Mouse (Mus musculus) T-helper 17 cell (primary cell): ENCODE measurements around the gene Cnbp.

Experiments
- in situ Hi-C, 2 experiments: fragments of 300-600 bp; cut with MboI, MseI; formaldehyde crosslinking; loops; 1 replicate in 1 of 2; 2 replicates in 1 of 2; pipeline ENCODE4 v1.15.1; 2025; ENCODE audit warnings: high pct_unique_total_duplicates in 2 of 2

Gene Cnbp

GRCm38 (mm10) chr6:87850900-87851614 lies at the start of gene Cnbp:
TSS of gene Cnbp (minus strand) at chr6:87851106.
- in situ Hi-C loops, result no loop called here

- in situ Hi-C loops, result no loop called here
Measured at GRCm38 (mm10) chr6:87898028-87898427, 47.1 kb upstream of the Cnbp start.

- in situ Hi-C loops, result no loop called here
Measured at GRCm38 (mm10) chr6:87893931-87894330, 43.0 kb upstream of the Cnbp start.

DNA sequence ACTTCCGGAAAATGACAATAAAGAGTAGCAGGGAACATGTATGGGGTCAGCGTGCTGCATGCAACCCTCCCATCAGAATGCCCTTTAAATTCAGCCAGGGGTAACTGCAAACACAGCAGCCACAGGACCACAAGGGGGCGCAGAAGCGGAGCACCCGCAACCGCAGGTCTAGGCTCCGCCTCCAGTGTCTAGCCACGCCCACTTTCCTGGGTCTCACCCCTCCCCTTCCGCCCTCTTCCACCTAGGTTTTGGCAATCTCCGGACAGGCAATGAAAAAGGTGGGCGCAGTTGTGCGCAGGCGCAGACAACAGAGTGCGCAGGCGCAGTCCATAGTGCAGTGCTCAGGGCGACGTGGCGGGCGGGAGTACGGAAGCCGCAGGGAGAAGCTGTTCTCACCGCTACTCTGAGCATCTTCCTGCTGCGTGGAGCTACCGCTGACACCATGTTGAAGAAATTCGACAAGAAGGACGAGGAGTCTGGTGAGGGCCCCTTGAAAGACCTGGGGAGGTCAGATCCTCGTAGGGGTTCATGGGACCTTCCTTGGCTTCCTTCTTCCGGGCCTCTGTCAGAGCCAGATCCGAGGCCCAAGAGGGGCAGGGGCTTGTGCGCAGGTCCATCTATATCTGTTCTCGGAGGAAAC lies 36.8 kb upstream of the Cnbp start, which contains the start of gene Copg1:
Copg1 (plus strand) TSS at position 221 of the 640 bp plus-strand sequence.
- in situ Hi-C loops, result no loop called here

DNA sequence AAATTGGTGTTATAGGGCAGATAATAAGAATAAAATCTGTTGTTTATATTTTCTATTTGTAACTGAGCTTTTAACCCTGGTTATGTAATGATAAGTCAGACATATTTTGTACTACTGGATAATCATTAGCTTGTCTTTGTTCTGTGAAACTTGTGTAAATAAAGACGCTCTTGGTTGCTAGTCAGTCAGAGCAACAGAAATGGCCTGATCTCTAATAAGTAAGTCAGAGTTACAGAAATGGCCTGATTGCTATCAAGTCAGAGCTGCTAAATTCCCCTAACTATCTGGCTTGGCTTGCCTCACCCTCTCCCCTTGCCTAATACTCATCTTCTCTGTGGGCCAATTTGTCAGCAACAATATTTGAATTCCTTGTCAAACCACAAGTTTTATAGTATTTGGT lies 35.8 kb upstream of the Cnbp start:
- in situ Hi-C loops, result no loop called here

GRCm38 (mm10) chr6:87882816-87883215 lies 31.9 kb upstream of the Cnbp start:
- in situ Hi-C loops, result no loop called here

GRCm38 (mm10) chr6:87882221-87882620 lies 31.3 kb upstream of the Cnbp start:
- in situ Hi-C loops, result no loop called here

GRCm38 (mm10) chr6:87879628-87880027 lies 28.7 kb upstream of the Cnbp start:
- in situ Hi-C loops, result no loop called here

DNA sequence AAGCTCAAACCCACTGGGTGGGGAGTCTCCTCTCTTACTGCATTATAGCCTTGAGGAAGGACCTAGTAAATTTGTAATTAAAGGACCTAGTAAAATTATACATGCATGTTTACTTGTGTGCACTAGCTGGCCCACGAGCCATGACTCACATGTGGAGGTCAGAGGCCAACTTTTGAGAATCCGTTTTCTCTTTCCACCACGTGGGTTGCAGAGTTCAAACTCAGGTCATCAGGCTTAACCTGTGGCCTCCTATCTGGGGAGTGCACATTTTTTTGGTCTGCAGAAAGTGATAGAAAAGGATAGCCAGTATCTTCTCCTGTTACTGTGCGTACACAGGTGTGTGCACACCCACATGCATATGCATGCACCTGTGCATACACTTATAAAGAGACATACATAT lies 28.1 kb upstream of the Cnbp start:
- in situ Hi-C loops, result no loop called here

DNA sequence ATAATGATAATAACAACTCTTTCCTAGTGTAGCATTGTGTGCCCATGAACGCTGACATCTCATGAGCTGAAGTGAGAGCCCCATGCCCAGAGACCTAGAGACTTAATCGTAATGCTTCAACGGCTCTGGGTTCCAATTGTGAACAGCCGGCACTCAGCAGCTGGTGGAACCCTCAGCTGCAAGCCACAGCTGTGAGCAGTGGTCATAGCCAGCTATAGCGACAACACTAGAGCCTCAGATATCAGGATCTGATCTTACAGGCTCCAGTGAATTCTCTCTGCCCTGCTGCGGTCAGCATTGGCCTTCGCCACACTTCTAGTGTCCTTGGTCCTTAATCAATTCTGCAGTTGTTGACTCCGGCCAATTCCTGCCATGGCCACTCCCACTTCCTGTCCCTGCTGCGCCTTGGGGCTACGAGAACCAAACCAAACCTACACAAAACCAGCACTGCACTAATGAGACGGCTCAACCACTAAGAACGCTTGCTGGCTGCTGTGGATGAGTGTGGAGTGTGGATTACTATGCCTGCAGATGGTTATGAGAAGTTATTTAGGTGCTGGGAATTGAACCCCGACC lies 25.2 kb upstream of the Cnbp start:
- in situ Hi-C loops, result no loop called here

- in situ Hi-C loops, result no loop called here
Measured at GRCm38 (mm10) chr6:87875562-87875961, 24.7 kb upstream of the Cnbp start.

GRCm38 (mm10) chr6:87875083-87875482 lies 24.2 kb upstream of the Cnbp start:
- in situ Hi-C loops, result no loop called here

DNA sequence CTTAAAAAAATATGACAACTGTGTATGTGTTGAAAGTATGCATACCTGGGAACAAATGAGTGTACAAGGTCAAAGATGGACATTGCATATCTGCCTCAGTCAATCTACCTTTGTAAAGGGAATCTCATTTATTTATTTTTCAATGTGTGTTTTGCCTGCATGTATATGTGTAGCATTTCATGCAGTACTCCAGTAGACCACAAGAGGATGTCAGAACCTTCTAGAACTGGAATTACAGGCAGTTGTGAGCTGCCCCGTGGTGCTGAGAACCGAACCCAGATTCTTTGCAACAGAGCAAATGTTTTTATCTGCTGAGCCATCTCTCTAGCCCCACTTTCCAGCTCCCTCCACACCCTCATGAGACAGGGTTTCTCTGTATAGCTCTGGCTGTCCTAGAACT lies 23.1 kb upstream of the Cnbp start:
- in situ Hi-C loops, result no loop called here

DNA sequence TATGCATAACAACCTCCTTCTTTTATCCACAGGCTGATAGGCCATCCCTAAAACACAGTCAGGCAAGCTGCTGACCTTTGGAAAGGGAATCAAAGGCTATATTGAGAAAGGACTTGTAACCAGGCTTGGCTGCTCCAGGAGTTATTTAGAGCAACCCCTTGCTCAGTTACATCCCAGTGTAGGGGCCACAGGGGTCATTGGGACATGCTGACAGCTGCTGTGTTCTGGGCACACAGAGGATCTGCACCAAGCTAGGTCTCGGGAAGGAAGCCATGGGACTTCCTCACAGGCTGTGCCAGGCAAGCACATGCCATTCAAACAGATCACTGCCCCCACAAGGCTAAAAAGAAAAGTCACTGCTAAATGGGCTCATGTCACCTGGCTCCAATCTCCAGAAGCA lies 22.2 kb upstream of the Cnbp start:
- in situ Hi-C loops, result no loop called here

DNA sequence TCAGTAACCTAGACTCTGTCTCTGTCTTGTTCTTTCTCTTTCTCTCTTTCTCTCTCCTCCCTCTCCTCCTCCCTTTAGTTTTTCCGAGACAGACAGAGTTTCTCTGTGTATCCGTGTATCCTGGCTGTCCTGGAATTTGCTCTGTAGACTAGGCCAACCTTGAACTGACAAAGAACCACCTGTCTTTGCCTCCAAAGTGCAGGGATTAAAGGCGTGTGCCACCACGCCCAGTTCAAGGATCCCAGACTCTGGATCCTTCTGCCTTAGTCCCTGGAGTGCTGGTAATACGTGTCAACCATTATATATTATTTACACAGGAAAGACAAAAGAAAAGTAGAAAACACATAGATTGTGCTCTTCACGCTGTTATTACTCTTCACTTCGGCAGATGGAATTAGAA lies 20.3 kb upstream of the Cnbp start:
- in situ Hi-C loops, result no loop called here

DNA sequence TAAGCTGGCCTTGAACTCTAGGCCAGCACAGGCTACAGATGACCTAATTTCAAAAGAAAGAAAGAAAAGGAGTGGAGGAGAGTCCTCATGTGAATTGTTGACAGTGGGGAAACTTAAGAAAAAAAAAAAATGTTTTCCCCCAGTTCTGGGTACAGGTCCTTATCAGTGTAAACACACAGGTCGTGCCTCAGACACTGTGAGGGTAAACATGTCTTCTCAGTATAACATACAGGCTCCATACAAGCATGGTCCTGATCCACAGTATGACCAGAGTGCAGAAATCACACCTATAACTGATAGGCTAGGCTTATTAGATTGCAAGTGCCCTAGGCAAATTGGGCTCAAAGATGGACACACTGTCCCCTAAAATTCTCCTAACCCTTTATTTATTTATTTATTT lies 19.5 kb upstream of the Cnbp start:
- in situ Hi-C loops, result no loop called here

DNA sequence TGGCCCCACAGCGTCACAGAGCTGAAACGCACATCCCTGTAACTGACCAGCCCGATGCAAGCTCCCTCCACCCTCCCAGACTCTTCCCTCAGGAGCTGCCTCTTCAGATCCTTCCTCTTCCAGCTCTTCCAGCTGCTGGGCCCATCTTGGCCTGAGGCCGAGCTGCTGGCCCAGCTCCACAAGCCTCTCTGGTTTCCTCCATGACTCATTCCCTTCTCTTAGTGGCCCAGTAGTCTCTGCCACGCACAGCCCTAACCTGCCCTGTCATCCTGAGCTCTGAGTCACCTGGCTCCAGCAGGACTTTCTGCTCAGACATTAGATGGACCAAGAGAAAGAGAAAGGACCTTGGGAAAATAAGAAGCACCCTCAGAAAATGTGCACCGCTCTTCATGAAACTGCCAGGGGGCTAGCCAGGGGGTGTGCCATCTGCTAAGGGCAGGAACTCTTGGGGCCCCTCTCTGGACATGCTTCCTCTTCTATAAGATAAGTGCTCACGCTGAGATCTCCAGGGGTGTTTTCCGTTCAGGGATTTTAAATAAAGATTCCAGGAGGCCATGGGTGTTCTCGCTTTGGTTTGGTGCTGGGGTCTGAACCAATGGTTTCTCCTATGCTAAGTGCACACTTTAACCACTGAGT lies 18.1 kb upstream of the Cnbp start:
- in situ Hi-C loops, result no loop called here

- in situ Hi-C loops, result no loop called here
Measured at GRCm38 (mm10) chr6:87867256-87867655, 16.4 kb upstream of the Cnbp start.

- in situ Hi-C loops, result no loop called here
Measured at GRCm38 (mm10) chr6:87866211-87866610, 15.3 kb upstream of the Cnbp start.

GRCm38 (mm10) chr6:87857071-87857470 lies 6.2 kb upstream of the Cnbp start:
- in situ Hi-C loops, result no loop called here

- in situ Hi-C loops, result no loop called here
Measured at GRCm38 (mm10) chr6:87853446-87853845, 2.5 kb upstream of the Cnbp start.

GRCm38 (mm10) chr6:87851871-87852270 lies 965 bp upstream of the Cnbp start:
- in situ Hi-C loops, result no loop called here
